Mouse (Mus musculus): ENCODE data around the gene Tecpr1.

- TF ChIP-seq CTCF (IDR thresholded peaks at IDR 0.05; ENCODE audit: borderline replicate concordance, control insufficient read depth, extremely low read depth, insufficient read depth, low read length, poor library complexity) (no peak), POLR2A (IDR thresholded peaks at IDR 0.05; ENCODE audit: control insufficient read depth, extremely low read depth, insufficient read depth, low read length, poor library complexity) (no peak)
These were observed 19.1 kb downstream of the Tecpr1 start for GRCm38 (mm10) chr5:144204303-144204702.
